8 mouse cellular contexts compared by ENCODE assay signal in the genomic region with DNA sequence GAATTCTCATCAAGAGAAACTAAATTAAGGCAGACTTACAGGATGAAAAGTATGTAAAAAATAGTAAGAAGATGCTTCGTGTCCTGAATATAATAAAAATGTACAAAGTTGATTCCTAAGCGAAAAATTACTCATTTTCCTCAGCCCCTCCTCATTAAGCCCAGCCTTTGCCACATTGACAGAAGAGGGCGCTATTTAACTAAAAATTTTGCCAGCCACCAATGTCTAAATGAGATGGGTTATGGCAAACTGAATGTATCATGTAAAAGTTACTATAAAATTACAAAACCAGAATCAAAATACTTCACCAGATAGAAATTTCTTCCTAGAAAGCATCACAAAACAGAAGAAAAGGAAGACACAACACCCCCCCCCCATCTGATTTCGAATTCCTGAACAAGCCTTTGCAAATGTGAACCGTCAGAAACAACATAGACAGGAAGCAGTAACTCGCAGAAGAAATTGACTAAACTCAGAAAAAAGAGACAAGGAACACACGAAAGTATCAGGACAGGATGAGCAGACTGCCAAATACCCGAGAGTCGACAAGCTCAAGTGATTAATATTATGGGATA.
DNase-seq lines count a peak whose midpoint lies in the region; ATAC-seq and TF ChIP-seq lines count a peak whose summit lies in the region.

No protein-coding gene starts in this region.

- no peak overlapping the region for H3K4me3 ChIP-seq in limb, embryonic 11.5 days (ENCODE audit: low read depth, low read length)
- H3K4me3 ChIP-seq in limb, embryonic 10.5 days: no peak overlapping the region
- H3K4me3 ChIP-seq in cortical plate, adult 2 months (ENCODE audit: insufficient read depth, low read length): no peak overlapping the region
- H3K4me3 ChIP-seq in lung, embryonic 15.5 days: no peak overlapping the region

- H3K27me3 ChIP-seq in limb, embryonic 11.5 days (ENCODE audit: control insufficient read depth, insufficient read depth, low read length): no peaks in the 10 kb centered on the region
- no peaks in the 10 kb centered on the region for H3K27me3 ChIP-seq in limb, embryonic 10.5 days (ENCODE audit: low read depth, poor library complexity, severe bottlenecking)
- no peaks in the 10 kb centered on the region for H3K27me3 ChIP-seq in lung, embryonic 15.5 days

- DNase-seq in cerebellum, postnatal 10 days: peak; percentile 46 to 59
- DNase-seq in cerebellum, adult 8-10 months: no peak
- DNase-seq in limb, embryonic 11.5 days (ENCODE audit: low spot score): peak; percentile 32
- no peak for DNase-seq in limb, embryonic 10.5 days (ENCODE audit: low spot score)
- DNase-seq in ovary, adult 18-20 months (ENCODE audit: low spot score): no peak

- no peaks in the 10 kb centered on the region for H3K9me3 ChIP-seq in limb, embryonic 11.5 days (ENCODE audit: control insufficient read depth, low read length)
- H3K9me3 ChIP-seq in limb, embryonic 10.5 days (replicated peaks): no peaks in the 10 kb centered on the region
- H3K9me3 ChIP-seq in lung, embryonic 15.5 days: no peaks in the 10 kb centered on the region

- H3K4me1 ChIP-seq in limb, embryonic 11.5 days (ENCODE audit: control insufficient read depth, insufficient read depth, low read length): no peaks in the 10 kb centered on the region
- H3K4me1 ChIP-seq in limb, embryonic 10.5 days: no peaks in the 10 kb centered on the region
- H3K4me1 ChIP-seq in cortical plate, adult 2 months (ENCODE audit: control insufficient read depth, insufficient read depth, low read length): no peaks in the 10 kb centered on the region
- no peaks in the 10 kb centered on the region for H3K4me1 ChIP-seq in lung, embryonic 15.5 days

- ATAC-seq in limb, embryonic 11.5 days (ENCODE audit: insufficient number of reproducible peaks, low FRiP score, low TSS enrichment, low read depth): no peak
- peak; percentile 70; the same call in 1 of the 2 replicates for ATAC-seq in lung, embryonic 15.5 days (ENCODE audit: borderline replicate concordance, extremely low read depth, low FRiP score, low TSS enrichment)
- ATAC-seq in monocyte, adult 5-6 weeks (replicated peaks; ENCODE audit: insufficient number of reproducible peaks, low FRiP score, low TSS enrichment, poor library complexity, severe bottlenecking): no peak

- H3K9ac ChIP-seq in limb, embryonic 11.5 days (ENCODE audit: low read length): no peak overlapping the region
- H3K9ac ChIP-seq in lung, embryonic 15.5 days: no peak overlapping the region

- no peaks in the 10 kb centered on the region for H3K36me3 ChIP-seq in limb, embryonic 11.5 days (ENCODE audit: control insufficient read depth, insufficient read depth, low read length)
- no peaks in the 10 kb centered on the region for H3K36me3 ChIP-seq in limb, embryonic 10.5 days
- no peaks in the 10 kb centered on the region for H3K36me3 ChIP-seq in lung, embryonic 15.5 days

- H3K27ac ChIP-seq in limb, embryonic 11.5 days (replicated peaks; ENCODE audit: low read depth, low read length): no peak overlapping the region
- H3K27ac ChIP-seq in limb, embryonic 10.5 days: no peak overlapping the region
- no peak overlapping the region for H3K27ac ChIP-seq in cortical plate, adult 2 months (ENCODE audit: insufficient read depth, low read length)
- no peak overlapping the region for H3K27ac ChIP-seq in lung, embryonic 15.5 days

- WGBS in limb, embryonic 11.5 days: 51% methylated on average over 9 of the region's 9 CpGs
- WGBS in limb, embryonic 10.5 days: 59% methylated on average over 9 of the region's 9 CpGs
- 25% methylated on average over 9 of the region's 9 CpGs for WGBS in lung, embryonic 15.5 days

- TF ChIP-seq CTCF in cortical plate, adult 2 months (IDR thresholded peaks at IDR 0.05; ENCODE audit: extremely low read depth, insufficient read depth, low read length): peak; percentile 46; the same call in 1 of the 2 replicates

- TF ChIP-seq POLR2A in cortical plate, adult 2 months (IDR thresholded peaks at IDR 0.05; ENCODE audit: extremely low read depth, insufficient read depth, low read length): no peak

- H3K4me2 ChIP-seq in limb, embryonic 11.5 days (ENCODE audit: low read depth, severe bottlenecking): no peak overlapping the region
- no peak overlapping the region for H3K4me2 ChIP-seq in lung, embryonic 15.5 days

Comparison
In these comparisons a context has a peak if more than half of its experiments do, and no peak if none do; other contexts are left out.
1. DNase-seq: peak in cerebellum, postnatal 10 days (2 of 2) and limb, embryonic 11.5 days (single experiment); none in cerebellum, adult 8-10 months (single experiment), limb, embryonic 10.5 days (single experiment) and ovary, adult 18-20 months (single experiment).